Mouse (Mus musculus) hindbrain, embryonic 13.5 days (tissue): ENCODE results near the gene Maco1. TPM values are rescaled to one million over a fixed set of nuclear protein-coding genes. Genes with fewer than 3 reads are reported as not detected.
"Not testable (repeated sequence)": the region's sequence is repeated elsewhere in the genome, so short reads cannot be mapped to it uniquely, and the experiment has no call there.

Source experiments
- ATAC-seq: fragments of 200-750 bp; cut with Nextera tagmentation; 2 replicates; pipeline ENCODE4 v1.8.0; 2017; ENCODE audit warnings: moderate TSS enrichment; ENCODE audit not compliant: low FRiP score
- H3K27ac ChIP-seq: fragments of 300-500 bp; sonication (generic); 2 replicates; pipeline ENCODE4 v1.5.1; 2015; ENCODE audit warnings: inconsistent platforms, mild to moderate bottlenecking, moderate library complexity
- H3K27me3 ChIP-seq: fragments of 300-500 bp; sonication (generic); 2 replicates; pipeline ENCODE4 v1.6.1; 2015; ENCODE audit warnings: mild to moderate bottlenecking, inconsistent platforms
- H3K36me3 ChIP-seq: fragments of 300-500 bp; sonication (generic); 2 replicates; pipeline ENCODE4 v1.6.1; 2015; ENCODE audit warnings: mild to moderate bottlenecking, inconsistent platforms
- H3K4me1 ChIP-seq: fragments of 300-500 bp; sonication (generic); replicated peaks from 2 replicates; pipeline ENCODE4 v1.6.1; 2015; ENCODE audit warnings: inconsistent platforms
- H3K4me2 ChIP-seq: fragments of 300-500 bp; sonication (generic); 2 replicates; pipeline ENCODE4 v1.6.1; 2015; ENCODE audit warnings: inconsistent platforms, mild to moderate bottlenecking, moderate library complexity
- H3K4me3 ChIP-seq: fragments of 300-500 bp; sonication (generic); 2 replicates; pipeline ENCODE4 v1.5.1; 2015; ENCODE audit warnings: mild to moderate bottlenecking, inconsistent platforms
- H3K9ac ChIP-seq: fragments of 300-500 bp; sonication (generic); 2 replicates; pipeline ENCODE4 v1.6.1; 2015; ENCODE audit warnings: mild to moderate bottlenecking, inconsistent platforms
- H3K9me3 ChIP-seq: fragments of 300-500 bp; sonication (generic); 2 replicates; pipeline ENCODE4 v1.6.1; 2016; ENCODE audit warnings: inconsistent platforms
- WGBS: fragments of 180-500 bp; shearing (Covaris S2); methylation state at CpG from one replicate; pipeline ENCODE4 v1.1.7; 2015; 5-methylcytosine and 5-hydroxymethylcytosine counted together
- polyA plus RNA-seq: library from polyadenylated mRNA; unstranded; fragments of >200 nt; fragmentation: Nextera tagmentation; extraction: Ambion mirVana; gene quantifications from 2 replicates; pipeline ENCODE4 v1.2.1, GENCODE M21; 2015

The Maco1 gene
- polyA plus RNA-seq, 1 experiment from 2014 or later, result 112 TPM

DNA sequence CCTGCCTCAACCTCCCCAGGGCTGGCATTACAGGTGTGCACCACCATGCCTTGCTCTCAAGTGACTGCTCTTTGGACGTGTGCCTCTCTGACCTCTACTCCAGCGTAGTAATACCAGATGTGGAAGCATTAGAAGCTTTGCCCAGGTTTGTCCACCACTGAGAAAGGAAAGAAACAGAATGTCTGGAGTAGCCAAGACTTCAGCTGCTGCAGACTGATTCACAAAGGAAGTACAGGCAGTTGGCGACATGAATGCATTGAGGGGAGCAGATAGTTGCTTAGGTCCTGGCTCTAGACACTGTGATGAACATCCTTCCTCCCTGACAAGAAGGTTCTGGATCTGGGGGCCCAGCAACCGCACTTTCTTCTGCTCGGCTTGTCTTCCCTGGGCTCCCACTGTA, 2.9 kb upstream of the Maco1 start:
- Histone ChIP-seq H3K4me2 (no peak overlapping the region), H3K9me3 (no peaks in the 10 kb centered on the region), H3K36me3 (no peaks in the 10 kb centered on the region), H3K4me3 (no peak overlapping the region), H3K27me3 (peaks cover 22% of the 10 kb centered on the region), H3K9ac (no peak overlapping the region), H3K4me1 (peaks cover 12% of the 10 kb centered on the region), H3K27ac (no peak overlapping the region)
- no peak for ATAC-seq
- 56% methylated on average over 5 of the region's 5 CpGs for WGBS

GRCm38 (mm10) chr4:134855371-134855770, 2.2 kb upstream of the Maco1 start:
- H3K36me3 ChIP-seq, result no peaks in the 10 kb centered on the region
- no peak overlapping the region for H3K9ac ChIP-seq
- peaks cover 19% of the 10 kb centered on the region for H3K4me1 ChIP-seq
- peaks cover 22% of the 10 kb centered on the region for H3K27me3 ChIP-seq
- H3K4me3 ChIP-seq, result no peak overlapping the region
- no peaks in the 10 kb centered on the region for H3K9me3 ChIP-seq
- WGBS, result 60% methylated on average over 3 of the region's 3 CpGs
- no peak overlapping the region for H3K4me2 ChIP-seq
- no peak for ATAC-seq
- H3K27ac ChIP-seq, result no peak overlapping the region

- 2% methylated on average over 90 of the region's 91 CpGs for WGBS
- Histone ChIP-seq H3K9ac (peak overlapping the region; percentile 93), H3K27ac (peak overlapping the region; percentile 100), H3K4me1 (peaks cover 30% of the 10 kb centered on the region), H3K4me2 (peak overlapping the region; percentile 62), H3K27me3 (peaks cover 22% of the 10 kb centered on the region), H3K4me3 (peak overlapping the region; percentile 99), H3K9me3 (no peaks in the 10 kb centered on the region), H3K36me3 (no peaks in the 10 kb centered on the region)
- ATAC-seq, result peak; percentile 97
Observed at GRCm38 (mm10) chr4:134853637-134854485, 716 bp upstream of the Maco1 start.

- Histone ChIP-seq H3K27ac (peak overlapping the region; percentile 100), H3K27me3 (peaks cover 22% of the 10 kb centered on the region), H3K4me2 (peak overlapping the region; percentile 79), H3K4me3 (peak overlapping the region; percentile 99), H3K9ac (peak overlapping the region; percentile 100), H3K9me3 (no peaks in the 10 kb centered on the region), H3K36me3 (no peaks in the 10 kb centered on the region), H3K4me1 (peaks cover 40% of the 10 kb centered on the region)
- ATAC-seq, result peak; percentile 16
- WGBS, result under 1% methylated on average over 94 of the region's 106 CpGs
Observed at GRCm38 (mm10) chr4:134852438-134853255, 498 bp downstream of the Maco1 start.

DNA sequence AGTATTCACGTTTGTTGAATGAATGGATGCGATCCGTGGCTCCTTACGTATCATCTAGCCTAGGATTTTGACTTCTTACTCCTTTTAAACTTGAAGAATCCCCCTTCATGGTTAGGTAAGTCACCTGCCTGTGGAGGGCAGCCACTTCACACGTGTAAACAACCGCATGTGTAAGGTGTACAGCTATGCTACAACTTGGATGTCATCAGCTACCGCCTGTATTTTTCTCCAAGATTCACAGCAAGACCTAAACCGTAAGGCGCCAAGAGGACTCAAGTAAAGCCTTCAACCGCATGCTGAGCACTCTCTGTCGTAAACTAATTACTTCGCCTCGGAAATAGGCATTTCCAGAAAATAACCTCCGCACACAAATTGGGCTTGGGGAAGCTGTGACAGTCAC, 1.3 kb downstream of the Maco1 start:
- no peaks in the 10 kb centered on the region for H3K9me3 ChIP-seq
- H3K27me3 ChIP-seq, result peaks cover 22% of the 10 kb centered on the region
- peak overlapping the region; percentile 79 for H3K4me2 ChIP-seq
- H3K4me1 ChIP-seq, result peaks cover 46% of the 10 kb centered on the region
- peak overlapping the region; percentile 99 for H3K4me3 ChIP-seq
- H3K36me3 ChIP-seq, result no peaks in the 10 kb centered on the region
- H3K27ac ChIP-seq, result peak overlapping the region; percentile 100
- WGBS, result 10% methylated on average over 14 of the region's 14 CpGs
- ATAC-seq, result no peak
- H3K9ac ChIP-seq, result peak overlapping the region; percentile 100

GRCm38 (mm10) chr4:134851236-134851635, 1.9 kb downstream of the Maco1 start:
- Histone ChIP-seq H3K27ac (no peak overlapping the region), H3K9ac (peak overlapping the region; percentile 100), H3K4me2 (peak overlapping the region; percentile 79), H3K36me3 (no peaks in the 10 kb centered on the region), H3K9me3 (no peaks in the 10 kb centered on the region), H3K27me3 (peaks cover 16% of the 10 kb centered on the region), H3K4me3 (peak overlapping the region; percentile 99), H3K4me1 (peaks cover 50% of the 10 kb centered on the region)
- 43% methylated on average over 2 of the region's 2 CpGs for WGBS
- no peak for ATAC-seq

DNA sequence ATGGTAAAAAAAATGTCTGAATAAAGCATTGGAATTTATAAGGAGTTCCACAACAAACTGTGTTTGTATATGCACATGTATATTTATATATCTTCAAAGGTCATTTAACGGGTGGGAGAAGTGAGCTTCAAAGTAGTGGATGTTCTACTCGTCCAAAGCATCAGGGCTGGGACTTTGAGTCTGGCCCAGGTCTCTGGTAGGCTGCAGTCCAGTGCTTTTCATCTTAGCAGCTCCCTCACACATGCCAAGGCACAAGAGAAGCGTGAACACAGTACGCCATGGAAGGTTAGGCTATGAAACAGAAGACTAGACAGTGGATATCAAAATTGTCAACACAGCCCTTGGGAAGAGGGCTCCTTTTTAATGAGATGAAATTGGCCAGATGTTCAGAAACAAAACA, 2.6 kb downstream of the Maco1 start:
- ATAC-seq, result no peak
- Histone ChIP-seq H3K36me3 (no peaks in the 10 kb centered on the region), H3K4me1 (peaks cover 53% of the 10 kb centered on the region), H3K4me2 (peak overlapping the region; percentile 79), H3K4me3 (peak overlapping the region; percentile 99), H3K9ac (no peak overlapping the region), H3K27ac (no peak overlapping the region), H3K27me3 (peaks cover 9% of the 10 kb centered on the region), H3K9me3 (no peaks in the 10 kb centered on the region)
- 69% methylated on average over 4 of the region's 4 CpGs for WGBS

DNA sequence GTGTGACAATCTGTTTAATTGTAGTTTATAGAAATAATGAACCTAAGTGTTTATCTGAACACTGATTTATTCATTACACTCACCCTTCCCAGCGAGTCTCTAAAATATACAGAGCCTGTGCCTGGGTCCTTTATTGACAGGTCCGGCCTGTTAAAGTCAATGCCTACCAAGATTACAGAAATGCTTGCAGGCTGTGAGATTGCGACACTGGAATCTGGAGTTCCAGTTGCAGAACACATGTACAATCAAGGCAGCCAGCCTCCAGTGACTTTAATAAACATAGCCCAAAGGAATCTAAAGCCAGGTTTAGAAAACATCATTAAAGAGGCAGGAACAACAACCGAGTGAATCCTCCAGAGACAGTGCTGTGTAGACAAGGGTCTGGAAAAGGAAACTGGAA, 5.6 kb downstream of the Maco1 start:
- H3K4me3 ChIP-seq, result no peak overlapping the region
- no peak overlapping the region for H3K9ac ChIP-seq
- no peaks in the 10 kb centered on the region for H3K9me3 ChIP-seq
- H3K27me3 ChIP-seq, result no peaks in the 10 kb centered on the region
- H3K4me1 ChIP-seq, result peaks cover 50% of the 10 kb centered on the region
- WGBS, result 74% methylated on average over 4 of the region's 4 CpGs
- ATAC-seq, result no peak
- H3K36me3 ChIP-seq, result no peaks in the 10 kb centered on the region
- no peak overlapping the region for H3K27ac ChIP-seq
- H3K4me2 ChIP-seq, result no peak overlapping the region

GRCm38 (mm10) chr4:134843566-134843965, 9.6 kb downstream of the Maco1 start:
- Histone ChIP-seq H3K27ac (no peak overlapping the region), H3K4me2 (no peak overlapping the region), H3K36me3 (no peaks in the 10 kb centered on the region), H3K27me3 (no peaks in the 10 kb centered on the region), H3K4me3 (no peak overlapping the region), H3K9ac (no peak overlapping the region), H3K9me3 (no peaks in the 10 kb centered on the region), H3K4me1 (peaks cover 27% of the 10 kb centered on the region)
- WGBS, result 94% methylated on average over 4 of the region's 4 CpGs
- no peak for ATAC-seq

DNA sequence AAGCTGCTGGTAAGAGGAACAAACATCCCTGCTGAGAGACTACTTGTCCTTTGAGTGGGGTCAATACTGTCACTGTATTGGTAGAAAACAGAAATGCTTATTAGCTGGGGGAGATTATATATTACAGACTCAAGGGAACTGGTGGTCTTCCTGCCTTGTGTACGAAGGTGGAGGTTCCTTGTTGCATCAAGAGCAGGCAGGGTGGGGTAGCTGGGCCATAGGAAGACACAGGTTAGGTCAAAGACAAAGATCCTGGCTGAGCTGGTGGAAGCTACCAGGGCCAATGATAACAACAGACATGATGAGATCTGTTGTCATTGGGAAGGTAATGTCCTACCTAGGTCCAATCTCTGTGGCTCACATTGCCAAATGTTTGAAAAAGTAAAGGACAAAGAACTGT, 12.9 kb downstream of the Maco1 start:
- ATAC-seq, result no peak
- Histone ChIP-seq H3K9me3 (no peaks in the 10 kb centered on the region), H3K4me1 (peaks cover 5% of the 10 kb centered on the region; the same call in 1 of the 2 replicates), H3K36me3 (peaks cover 7% of the 10 kb centered on the region), H3K9ac (no peak overlapping the region), H3K4me3 (no peak overlapping the region), H3K4me2 (no peak overlapping the region), H3K27me3 (no peaks in the 10 kb centered on the region), H3K27ac (no peak overlapping the region)
- WGBS, result 94% methylated on average over 1 of the region's 1 CpGs

GRCm38 (mm10) chr4:134838706-134839105, 14.4 kb downstream of the Maco1 start:
- not testable (repeated sequence) for H3K9ac ChIP-seq, H3K27ac ChIP-seq, H3K4me1 ChIP-seq, ATAC-seq, H3K4me3 ChIP-seq, H3K27me3 ChIP-seq, H3K4me2 ChIP-seq, H3K9me3 ChIP-seq
- 85% methylated on average over 3 of the region's 3 CpGs for WGBS
- peaks cover 12% of the 10 kb centered on the region for H3K36me3 ChIP-seq

GRCm38 (mm10) chr4:134838221-134838620, 14.9 kb downstream of the Maco1 start:
- 84% methylated on average over 1 of the region's 1 CpGs for WGBS
- H3K4me1 ChIP-seq, result peaks cover 5% of the 10 kb centered on the region; the same call in 1 of the 2 replicates
- no peak overlapping the region for H3K27ac ChIP-seq
- no peak overlapping the region for H3K4me2 ChIP-seq
- no peak for ATAC-seq
- H3K9ac ChIP-seq, result no peak overlapping the region
- no peak overlapping the region for H3K4me3 ChIP-seq
- H3K27me3 ChIP-seq, result no peaks in the 10 kb centered on the region
- H3K9me3 ChIP-seq, result no peaks in the 10 kb centered on the region
- peaks cover 15% of the 10 kb centered on the region for H3K36me3 ChIP-seq
